Mouse (Mus musculus): Measurements from ENCODE around the gene Nhlrc2. TPM values are rescaled to one million over a fixed set of nuclear protein-coding genes. Genes with fewer than 3 reads are reported as not detected.

Gene Nhlrc2
- polyA plus RNA-seq, 1 experiment from 2014 or later: 8.9 TPM

DNA sequence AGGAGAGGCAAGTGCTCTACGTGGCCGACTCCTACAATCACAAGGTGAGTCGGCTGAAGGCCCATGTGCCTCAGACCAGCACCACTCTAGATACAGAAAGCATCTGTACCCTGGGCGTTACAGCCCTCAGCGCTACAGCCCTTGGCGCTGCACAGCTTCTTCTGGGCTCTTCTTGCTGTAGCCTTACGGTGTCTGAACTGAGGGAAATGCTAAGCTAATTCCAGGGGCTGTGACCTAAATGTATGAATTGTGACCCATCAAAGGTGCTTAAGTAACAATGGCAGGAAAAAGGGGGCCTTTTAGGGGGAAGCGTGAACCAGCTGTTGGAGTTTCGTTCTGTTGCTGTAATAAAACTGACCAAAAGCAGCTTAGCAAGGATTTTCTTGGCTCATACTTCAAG is 44.4 kb downstream of the Nhlrc2 start:
- Histone ChIP-seq H3K9me3 (ENCODE audit: control insufficient read depth, low read length) (no peaks in the 10 kb centered on the region), H3K36me3 (replicated peaks; ENCODE audit: control insufficient read depth, insufficient read depth) (peaks cover 79% of the 10 kb centered on the region)
- 92% methylated on average over 9 of the region's 9 CpGs for WGBS

DNA sequence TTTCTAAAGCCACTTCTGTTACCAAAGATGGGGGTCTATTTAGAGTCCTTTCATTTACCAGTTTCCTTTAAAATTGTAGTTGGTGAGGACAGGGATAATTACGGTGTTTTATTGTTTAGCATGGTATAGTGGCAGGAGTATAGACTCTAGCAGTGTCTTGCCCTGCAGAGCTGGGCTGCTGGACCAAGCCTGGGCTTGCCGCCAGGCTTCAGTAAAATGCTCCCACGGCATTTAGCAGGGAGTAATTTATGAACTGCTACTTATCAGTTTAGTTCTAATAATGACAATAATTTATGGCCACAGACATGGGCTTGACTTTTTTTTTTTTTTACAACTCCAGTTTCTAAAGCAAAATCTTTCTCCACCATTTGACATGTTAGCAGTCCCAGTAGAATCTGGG is 51.9 kb downstream of the Nhlrc2 start:
- Histone ChIP-seq H3K36me3 (replicated peaks; ENCODE audit: control insufficient read depth, insufficient read depth) (peaks cover 40% of the 10 kb centered on the region), H3K27me3 (ENCODE audit: control insufficient read depth, insufficient read depth, low read length) (no peaks in the 10 kb centered on the region), H3K27ac (no peak overlapping the region), H3K4me1 (replicated peaks; ENCODE audit: control insufficient read depth, insufficient read depth, low read length) (no peaks in the 10 kb centered on the region), H3K9me3 (ENCODE audit: control insufficient read depth, low read length) (no peaks in the 10 kb centered on the region), H3K4me3 (replicated peaks; ENCODE audit: low read length) (no peak overlapping the region), H3K4me2 (replicated peaks) (no peak overlapping the region), H3K9ac (no peak overlapping the region)
- 59% methylated on average over 3 of the region's 3 CpGs for WGBS
- no peak for DNase-seq (ENCODE audit: low spot score)
- no peak for ATAC-seq (ENCODE audit: low FRiP score)

More for the DNA sequence above, 44.4 kb downstream of the Nhlrc2 start:
- H3K4me3 ChIP-seq (replicated peaks; ENCODE audit: low read length): no peak overlapping the region
- H3K4me1 ChIP-seq (replicated peaks; ENCODE audit: control insufficient read depth, insufficient read depth, low read length): no peaks in the 10 kb centered on the region
- H3K4me2 ChIP-seq (replicated peaks): no peak overlapping the region
- no peak for ATAC-seq (ENCODE audit: low FRiP score)
- H3K27me3 ChIP-seq (ENCODE audit: control insufficient read depth, insufficient read depth, low read length): no peaks in the 10 kb centered on the region
- no peak for DNase-seq (ENCODE audit: low spot score)
- H3K9ac ChIP-seq: no peak overlapping the region
- no peak overlapping the region for H3K27ac ChIP-seq

- Histone ChIP-seq H3K9ac (no peak overlapping the region), H3K4me3 (replicated peaks; ENCODE audit: low read length) (no peak overlapping the region), H3K4me1 (replicated peaks; ENCODE audit: control insufficient read depth, insufficient read depth, low read length) (no peaks in the 10 kb centered on the region), H3K4me2 (replicated peaks) (no peak overlapping the region), H3K36me3 (replicated peaks; ENCODE audit: control insufficient read depth, insufficient read depth) (peaks cover 32% of the 10 kb centered on the region), H3K27me3 (ENCODE audit: control insufficient read depth, insufficient read depth, low read length) (no peaks in the 10 kb centered on the region), H3K9me3 (ENCODE audit: control insufficient read depth, low read length) (no peaks in the 10 kb centered on the region), H3K27ac (no peak overlapping the region)
- ATAC-seq (ENCODE audit: low FRiP score) (no peak), DNase-seq (ENCODE audit: low spot score) (no peak)
- WGBS: 83% methylated on average over 7 of the region's 7 CpGs
Measured at GRCm38 (mm10) chr19:56600797-56601196, 52.7 kb downstream of the Nhlrc2 start.

DNA sequence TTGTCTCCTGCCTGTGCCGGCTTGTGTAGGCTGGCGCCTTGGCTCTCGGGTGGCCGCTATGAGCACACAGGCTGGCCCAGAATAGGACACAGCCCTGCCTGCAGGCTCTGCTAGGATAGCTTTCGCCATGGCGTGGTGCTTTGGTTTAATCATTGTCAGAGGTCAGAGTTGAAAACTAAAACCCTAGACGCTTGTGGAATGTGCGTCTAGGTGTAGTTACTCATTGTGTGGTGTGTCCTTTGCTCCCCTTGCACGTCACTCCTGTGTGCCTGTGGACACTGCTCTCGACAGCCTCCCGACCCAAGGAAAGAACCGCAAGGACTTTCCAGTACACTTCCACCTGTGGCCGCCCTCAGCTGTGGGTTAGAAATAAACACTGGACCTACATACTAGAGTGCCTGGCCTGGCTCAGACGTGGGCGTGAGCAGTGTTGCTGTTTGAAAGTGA is 53.9 kb downstream of the Nhlrc2 start:
- WGBS: 78% methylated on average over 15 of the region's 15 CpGs

GRCm38 (mm10) chr19:56608946-56609345 is 60.9 kb downstream of the Nhlrc2 start:
- WGBS: 82% methylated on average over 5 of the region's 5 CpGs
- H3K36me3 ChIP-seq (replicated peaks; ENCODE audit: control insufficient read depth, insufficient read depth): no peaks in the 10 kb centered on the region
- H3K9ac ChIP-seq: no peak overlapping the region
- H3K4me3 ChIP-seq (replicated peaks; ENCODE audit: low read length): no peak overlapping the region
- H3K27ac ChIP-seq: no peak overlapping the region
- no peaks in the 10 kb centered on the region for H3K9me3 ChIP-seq (ENCODE audit: control insufficient read depth, low read length)
- no peaks in the 10 kb centered on the region for H3K27me3 ChIP-seq (ENCODE audit: control insufficient read depth, insufficient read depth, low read length)
- ATAC-seq (ENCODE audit: low FRiP score) (no peak), DNase-seq (ENCODE audit: low spot score) (no peak)
- no peaks in the 10 kb centered on the region for H3K4me1 ChIP-seq (replicated peaks; ENCODE audit: control insufficient read depth, insufficient read depth, low read length)
- H3K4me2 ChIP-seq (replicated peaks): no peak overlapping the region

More for the DNA sequence above, 53.9 kb downstream of the Nhlrc2 start:
- ATAC-seq (ENCODE audit: low FRiP score): no peak
- no peak for DNase-seq (ENCODE audit: low spot score)
- peaks cover 22% of the 10 kb centered on the region for H3K36me3 ChIP-seq (replicated peaks; ENCODE audit: control insufficient read depth, insufficient read depth)
- H3K4me1 ChIP-seq (replicated peaks; ENCODE audit: control insufficient read depth, insufficient read depth, low read length): no peaks in the 10 kb centered on the region
- H3K4me3 ChIP-seq (replicated peaks; ENCODE audit: low read length): no peak overlapping the region
- H3K9me3 ChIP-seq (ENCODE audit: control insufficient read depth, low read length): no peaks in the 10 kb centered on the region
- H3K27ac ChIP-seq: no peak overlapping the region
- H3K4me2 ChIP-seq (replicated peaks): no peak overlapping the region
- H3K9ac ChIP-seq: no peak overlapping the region
- no peaks in the 10 kb centered on the region for H3K27me3 ChIP-seq (ENCODE audit: control insufficient read depth, insufficient read depth, low read length)

GRCm38 (mm10) chr19:56614131-56614530 is 66.1 kb downstream of the Nhlrc2 start:
- ATAC-seq (ENCODE audit: low FRiP score): no peak
- no peak for DNase-seq (ENCODE audit: low spot score)
- Histone ChIP-seq H3K36me3 (replicated peaks; ENCODE audit: control insufficient read depth, insufficient read depth) (no peaks in the 10 kb centered on the region), H3K27ac (no peak overlapping the region), H3K9ac (no peak overlapping the region), H3K4me2 (replicated peaks) (no peak overlapping the region), H3K4me3 (replicated peaks; ENCODE audit: low read length) (no peak overlapping the region), H3K4me1 (replicated peaks; ENCODE audit: control insufficient read depth, insufficient read depth, low read length) (no peaks in the 10 kb centered on the region), H3K27me3 (ENCODE audit: control insufficient read depth, insufficient read depth, low read length) (no peaks in the 10 kb centered on the region), H3K9me3 (ENCODE audit: control insufficient read depth, low read length) (no peaks in the 10 kb centered on the region)
- 83% methylated on average over 5 of the region's 5 CpGs for WGBS

- no peak for DNase-seq (ENCODE audit: low spot score)
- Histone ChIP-seq H3K27ac (no peak overlapping the region), H3K4me1 (replicated peaks; ENCODE audit: control insufficient read depth, insufficient read depth, low read length) (no peaks in the 10 kb centered on the region), H3K9ac (no peak overlapping the region), H3K4me2 (replicated peaks) (no peak overlapping the region), H3K9me3 (ENCODE audit: control insufficient read depth, low read length) (no peaks in the 10 kb centered on the region), H3K4me3 (replicated peaks; ENCODE audit: low read length) (no peak overlapping the region), H3K27me3 (ENCODE audit: control insufficient read depth, insufficient read depth, low read length) (no peaks in the 10 kb centered on the region), H3K36me3 (replicated peaks; ENCODE audit: control insufficient read depth, insufficient read depth) (no peaks in the 10 kb centered on the region)
- no peak for ATAC-seq (ENCODE audit: low FRiP score)
- whole genome bisulfite sequencing: 69% methylated on average over 9 of the region's 9 CpGs
Measured at GRCm38 (mm10) chr19:56618845-56619244, 70.8 kb downstream of the Nhlrc2 start.

- no peaks in the 10 kb centered on the region for H3K27me3 ChIP-seq (ENCODE audit: control insufficient read depth, insufficient read depth, low read length)
- H3K27ac ChIP-seq: no peak overlapping the region
- H3K9ac ChIP-seq: no peak overlapping the region
- H3K36me3 ChIP-seq (replicated peaks; ENCODE audit: control insufficient read depth, insufficient read depth): no peaks in the 10 kb centered on the region
- no peak overlapping the region for H3K4me2 ChIP-seq (replicated peaks)
- WGBS: 74% methylated on average over 4 of the region's 4 CpGs
- DNase-seq (ENCODE audit: low spot score) (no peak), ATAC-seq (ENCODE audit: low FRiP score) (no peak)
- H3K4me1 ChIP-seq (replicated peaks; ENCODE audit: control insufficient read depth, insufficient read depth, low read length): no peaks in the 10 kb centered on the region
- H3K4me3 ChIP-seq (replicated peaks; ENCODE audit: low read length): no peak overlapping the region
- no peaks in the 10 kb centered on the region for H3K9me3 ChIP-seq (ENCODE audit: control insufficient read depth, low read length)
Measured at GRCm38 (mm10) chr19:56619546-56619945, 71.5 kb downstream of the Nhlrc2 start.

DNA sequence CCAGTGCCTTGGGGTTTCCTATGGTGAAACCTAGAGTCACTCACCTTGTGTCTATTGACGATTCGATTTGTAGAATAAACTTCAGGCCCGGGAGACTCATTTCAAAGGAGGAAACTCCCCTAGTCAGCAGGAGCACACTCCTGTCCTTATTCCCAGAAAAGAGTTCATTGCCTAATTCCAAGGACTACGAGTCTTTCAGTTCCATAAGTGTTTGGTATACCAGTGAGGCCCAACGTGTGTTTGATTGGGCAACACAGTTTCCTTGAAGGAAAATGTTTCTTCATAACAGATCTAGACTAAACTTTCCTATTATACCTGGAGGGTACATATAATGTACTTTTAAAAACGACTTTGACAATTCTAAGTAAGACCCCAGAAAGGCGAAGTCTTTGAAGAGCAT is 73.8 kb downstream of the Nhlrc2 start:
- H3K4me3 ChIP-seq (replicated peaks; ENCODE audit: low read length): no peak overlapping the region
- ATAC-seq (ENCODE audit: low FRiP score): no peak
- H3K27ac ChIP-seq: no peak overlapping the region
- no peak overlapping the region for H3K9ac ChIP-seq
- H3K9me3 ChIP-seq (ENCODE audit: control insufficient read depth, low read length): no peaks in the 10 kb centered on the region
- H3K4me2 ChIP-seq (replicated peaks): no peak overlapping the region
- no peaks in the 10 kb centered on the region for H3K27me3 ChIP-seq (ENCODE audit: control insufficient read depth, insufficient read depth, low read length)
- no peaks in the 10 kb centered on the region for H3K4me1 ChIP-seq (replicated peaks; ENCODE audit: control insufficient read depth, insufficient read depth, low read length)
- 86% methylated on average over 7 of the region's 7 CpGs for WGBS
- no peak for DNase-seq (ENCODE audit: low spot score)
- H3K36me3 ChIP-seq (replicated peaks; ENCODE audit: control insufficient read depth, insufficient read depth): no peaks in the 10 kb centered on the region

DNA sequence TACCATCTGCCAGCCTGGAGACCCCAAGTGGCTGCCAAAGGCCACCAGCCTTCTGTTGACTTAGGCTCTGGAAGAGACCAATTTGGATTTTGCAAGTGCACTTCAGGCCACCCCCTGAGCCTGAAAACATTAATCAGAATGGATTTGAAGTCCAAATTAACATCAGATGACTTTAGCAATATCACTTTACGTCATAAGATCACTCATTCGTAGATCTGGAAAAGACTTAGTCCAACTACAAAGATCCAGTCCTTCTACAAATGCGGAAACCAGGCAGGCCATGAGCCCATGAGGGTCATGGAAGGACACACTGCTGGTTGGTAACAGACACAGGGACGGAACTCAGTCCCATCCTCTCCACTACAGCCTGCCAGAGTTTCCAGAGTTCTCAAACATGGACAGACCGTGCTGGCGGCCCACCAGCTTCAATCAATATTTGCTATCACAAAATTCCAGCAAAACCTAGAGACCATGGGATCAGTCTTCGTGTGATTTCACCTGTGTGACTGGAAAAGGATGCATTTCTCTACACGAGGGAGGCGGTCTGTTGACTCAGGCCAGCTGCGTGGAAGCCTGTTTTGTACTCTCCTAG is 79.9 kb downstream of the Nhlrc2 start:
- ATAC-seq (ENCODE audit: low FRiP score): no peak
- H3K4me3 ChIP-seq (replicated peaks; ENCODE audit: low read length): no peak overlapping the region
- no peak overlapping the region for H3K4me2 ChIP-seq (replicated peaks)
- WGBS: 92% methylated on average over 10 of the region's 10 CpGs
- no peak overlapping the region for H3K9ac ChIP-seq
- H3K27ac ChIP-seq: no peak overlapping the region
- no peaks in the 10 kb centered on the region for H3K9me3 ChIP-seq (ENCODE audit: control insufficient read depth, low read length)
- no peaks in the 10 kb centered on the region for H3K36me3 ChIP-seq (replicated peaks; ENCODE audit: control insufficient read depth, insufficient read depth)
- no peaks in the 10 kb centered on the region for H3K4me1 ChIP-seq (replicated peaks; ENCODE audit: control insufficient read depth, insufficient read depth, low read length)
- H3K27me3 ChIP-seq (ENCODE audit: control insufficient read depth, insufficient read depth, low read length): no peaks in the 10 kb centered on the region
- no peak for DNase-seq (ENCODE audit: low spot score)

Data from hindbrain, embryonic 14.5 days (tissue).